Mouse (Mus musculus): ENCODE measurements around the gene Defa34. TPM values are rescaled to one million over a fixed set of nuclear protein-coding genes. Genes with fewer than 3 reads are reported as not detected.
"Not testable (repeated sequence)": the region's sequence is repeated elsewhere in the genome, so short reads cannot be mapped to it uniquely, and the experiment has no call there.

Gene Defa34
- not detected in 2 replicates for total RNA-seq (2014; rRNA removed; ENCODE audit: low replicate concordance)
- not detected in 2 replicates for polyA plus RNA-seq (2015; fragmentation: Nextera tagmentation; extraction: Ambion mirVana)

DNA sequence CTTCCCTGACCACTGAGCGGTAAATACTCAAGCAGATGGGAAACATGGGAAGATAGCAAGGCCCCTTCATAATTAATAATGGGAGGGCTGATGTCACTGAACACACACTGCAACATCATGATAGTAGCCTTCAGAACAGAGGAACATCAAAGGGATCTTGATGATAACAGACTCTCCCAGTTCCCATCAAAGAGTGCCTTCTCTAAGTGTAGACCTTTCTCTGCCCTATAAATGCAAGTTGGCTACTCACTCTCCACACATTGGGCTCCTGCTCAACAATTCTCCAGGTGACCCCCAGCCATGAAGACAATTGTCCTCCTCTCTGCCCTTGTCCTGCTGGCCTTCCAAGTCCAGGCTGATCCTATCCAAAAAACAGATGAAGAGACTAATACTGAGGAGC, at the start of gene Defa34:
Gene Defa34 (plus strand): TSS at position 301 of the 400 bp plus-strand sequence.
- H3K4me1 ChIP-seq (ENCODE audit: control insufficient read depth, insufficient read depth); H3K9ac ChIP-seq (replicated peaks; ENCODE audit: low read depth, low read length); H3K27ac ChIP-seq (ENCODE audit: low read depth); H3K4me3 ChIP-seq (ENCODE audit: low read depth, low read length); H3K9me3 ChIP-seq (replicated peaks; ENCODE audit: control insufficient read depth, low read length); ATAC-seq (ENCODE audit: insufficient read depth, low read depth); H3K27me3 ChIP-seq (ENCODE audit: control insufficient read depth, insufficient read depth, low read length); DNase-seq (ENCODE audit: low spot score); H3K36me3 ChIP-seq (replicated peaks; ENCODE audit: control insufficient read depth, insufficient read depth, low read length); H3K4me2 ChIP-seq (ENCODE audit: low read depth, low read length): not testable (repeated sequence)
- WGBS: no CpG with 5 or more reads among the region's 1 CpGs

DNA sequence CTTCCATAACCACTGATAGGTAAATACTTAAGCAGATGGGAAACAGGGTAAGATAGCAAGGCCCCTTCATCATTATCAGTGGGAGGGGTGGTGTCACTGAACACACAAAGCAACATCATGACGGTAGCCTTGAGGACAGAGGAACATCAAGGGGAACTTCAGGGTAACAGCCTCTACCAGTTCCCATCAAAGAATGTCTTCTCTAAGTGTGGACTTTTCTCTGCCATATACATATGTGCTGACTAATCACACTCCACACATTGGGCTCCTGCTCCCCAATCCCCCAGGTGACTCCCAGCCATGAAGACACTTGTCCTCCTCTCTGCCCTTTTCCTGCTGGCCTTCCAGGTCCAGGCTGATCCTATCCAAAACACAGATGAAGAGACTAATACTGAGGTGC, 47.7 kb upstream of the Defa34 start, which contains the start of gene Defa26:
Gene Defa26 (plus strand): TSS at position 301 of the 400 bp plus-strand sequence.
- WGBS: no CpG with 5 or more reads among the region's 1 CpGs
- ATAC-seq (ENCODE audit: insufficient read depth, low read depth); H3K9me3 ChIP-seq (replicated peaks; ENCODE audit: control insufficient read depth, low read length); H3K4me1 ChIP-seq (ENCODE audit: control insufficient read depth, insufficient read depth); DNase-seq (ENCODE audit: low spot score); H3K4me3 ChIP-seq (ENCODE audit: low read depth, low read length); H3K36me3 ChIP-seq (replicated peaks; ENCODE audit: control insufficient read depth, insufficient read depth, low read length); H3K27ac ChIP-seq (ENCODE audit: low read depth); H3K9ac ChIP-seq (replicated peaks; ENCODE audit: low read depth, low read length); H3K27me3 ChIP-seq (ENCODE audit: control insufficient read depth, insufficient read depth, low read length); H3K4me2 ChIP-seq (ENCODE audit: low read depth, low read length): not testable (repeated sequence)

DNA sequence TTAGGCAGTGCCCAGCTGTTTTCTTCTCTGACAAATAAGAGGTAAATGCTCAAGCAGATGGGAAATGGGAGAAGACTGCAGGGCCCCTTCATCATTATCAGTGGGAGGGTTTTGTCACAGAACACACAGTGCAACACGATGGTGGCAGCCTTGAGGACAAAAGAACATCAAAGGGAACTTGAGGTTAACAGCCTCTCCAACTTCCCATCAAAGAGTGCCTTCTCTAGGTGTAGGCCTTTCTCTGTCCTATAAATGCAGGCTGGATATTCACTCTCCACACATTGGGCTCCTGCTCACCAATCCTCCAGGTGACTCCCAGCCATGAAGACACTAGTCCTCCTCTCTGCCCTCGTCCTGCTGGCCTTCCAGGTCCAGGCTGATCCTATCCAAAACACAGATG, 10.1 kb upstream of the Defa34 start, which contains the start of gene Defa17:
Gene Defa17 (plus strand): TSS at position 301 of the 400 bp plus-strand sequence.
- not testable (repeated sequence) for H3K4me2 ChIP-seq (ENCODE audit: low read depth, low read length); H3K9ac ChIP-seq (replicated peaks; ENCODE audit: low read depth, low read length); DNase-seq (ENCODE audit: low spot score); H3K4me1 ChIP-seq (ENCODE audit: control insufficient read depth, insufficient read depth); ATAC-seq (ENCODE audit: insufficient read depth, low read depth); H3K9me3 ChIP-seq (replicated peaks; ENCODE audit: control insufficient read depth, low read length); H3K4me3 ChIP-seq (ENCODE audit: low read depth, low read length); H3K36me3 ChIP-seq (replicated peaks; ENCODE audit: control insufficient read depth, insufficient read depth, low read length); H3K27ac ChIP-seq (ENCODE audit: low read depth); H3K27me3 ChIP-seq (ENCODE audit: control insufficient read depth, insufficient read depth, low read length)
- WGBS: no CpG with 5 or more reads among the region's 2 CpGs

DNA sequence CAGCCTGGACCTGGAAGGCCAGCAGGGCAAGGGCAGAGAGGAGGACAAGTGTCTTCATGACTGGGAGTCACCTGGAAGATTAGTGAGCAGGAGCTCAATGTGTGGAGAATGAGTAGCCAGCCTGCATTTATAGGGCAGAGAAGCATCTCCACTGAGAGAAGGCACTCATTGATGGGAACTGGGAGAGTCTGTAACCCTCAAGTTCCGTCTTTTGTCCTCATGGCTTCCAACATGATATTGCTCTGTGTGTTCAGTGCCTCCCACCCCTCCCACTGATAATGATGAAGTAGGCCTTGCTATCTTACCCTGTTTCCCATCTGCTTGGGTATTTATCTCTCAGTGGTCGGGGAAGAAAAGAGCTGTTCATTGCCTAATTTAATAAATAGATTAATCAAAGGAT, 37.9 kb downstream of the Defa34 start, which contains the start of gene AY761184:
Gene AY761184 (minus strand): TSS at position 101 of the 400 bp plus-strand sequence.
- H3K27me3 ChIP-seq (ENCODE audit: control insufficient read depth, insufficient read depth, low read length); H3K9ac ChIP-seq (replicated peaks; ENCODE audit: low read depth, low read length); H3K27ac ChIP-seq (ENCODE audit: low read depth); DNase-seq (ENCODE audit: low spot score); ATAC-seq (ENCODE audit: insufficient read depth, low read depth); H3K4me1 ChIP-seq (ENCODE audit: control insufficient read depth, insufficient read depth); H3K9me3 ChIP-seq (replicated peaks; ENCODE audit: control insufficient read depth, low read length); H3K36me3 ChIP-seq (replicated peaks; ENCODE audit: control insufficient read depth, insufficient read depth, low read length); H3K4me2 ChIP-seq (ENCODE audit: low read depth, low read length); H3K4me3 ChIP-seq (ENCODE audit: low read depth, low read length): not testable (repeated sequence)
- WGBS: 35% methylated on average over 1 of the region's 2 CpGs

Other genes starting within 250 kb of the Defa34 start
- not detected in 2 replicates for gene Defa36, start 238.4 kb upstream of the Defa34 start, total RNA-seq (2014; rRNA removed; ENCODE audit: low replicate concordance)
- not detected in 2 replicates for gene Defa36, start 238.4 kb upstream of the Defa34 start, polyA plus RNA-seq (2015; fragmentation: Nextera tagmentation; extraction: Ambion mirVana)
- gene Gm7849, start 209.2 kb upstream of the Defa34 start, total RNA-seq (2014; rRNA removed; ENCODE audit: low replicate concordance): not detected in 2 replicates
- gene Gm7849, start 209.2 kb upstream of the Defa34 start, polyA plus RNA-seq (2015; fragmentation: Nextera tagmentation; extraction: Ambion mirVana): not detected in 2 replicates
- not detected in 2 replicates for gene Defa20, start 156.5 kb upstream of the Defa34 start, total RNA-seq (2014; rRNA removed; ENCODE audit: low replicate concordance)
- gene Defa20, start 156.5 kb upstream of the Defa34 start, polyA plus RNA-seq (2015; fragmentation: Nextera tagmentation; extraction: Ambion mirVana): not detected in 2 replicates
- not detected in 2 replicates for gene Defa32, start 136.8 kb upstream of the Defa34 start, total RNA-seq (2014; rRNA removed; ENCODE audit: low replicate concordance)
- gene Defa32, start 136.8 kb upstream of the Defa34 start, polyA plus RNA-seq (2015; fragmentation: Nextera tagmentation; extraction: Ambion mirVana): not detected in 2 replicates
- not detected in 2 replicates for gene Defa37, start 100.4 kb upstream of the Defa34 start, total RNA-seq (2014; rRNA removed; ENCODE audit: low replicate concordance)
- not detected in 2 replicates for gene Defa37, start 100.4 kb upstream of the Defa34 start, polyA plus RNA-seq (2015; fragmentation: Nextera tagmentation; extraction: Ambion mirVana)
- gene Defa28, start 82.8 kb upstream of the Defa34 start, total RNA-seq (2014; rRNA removed; ENCODE audit: low replicate concordance): not detected in 2 replicates
- gene Defa28, start 82.8 kb upstream of the Defa34 start, polyA plus RNA-seq (2015; fragmentation: Nextera tagmentation; extraction: Ambion mirVana): not detected in 2 replicates
- gene Gm7861, start 71.3 kb upstream of the Defa34 start, total RNA-seq (2014; rRNA removed; ENCODE audit: low replicate concordance): not detected in 2 replicates
- not detected in 2 replicates for gene Gm7861, start 71.3 kb upstream of the Defa34 start, polyA plus RNA-seq (2015; fragmentation: Nextera tagmentation; extraction: Ambion mirVana)
- gene Defa26, start 47.6 kb upstream of the Defa34 start, total RNA-seq (2014; rRNA removed; ENCODE audit: low replicate concordance): not detected in 2 replicates
- gene Defa26, start 47.6 kb upstream of the Defa34 start, polyA plus RNA-seq (2015; fragmentation: Nextera tagmentation; extraction: Ambion mirVana): not detected in 2 replicates
- not detected in 2 replicates for gene Defa17, start 10.0 kb upstream of the Defa34 start, total RNA-seq (2014; rRNA removed; ENCODE audit: low replicate concordance)
- not detected in 2 replicates for gene Defa17, start 10.0 kb upstream of the Defa34 start, polyA plus RNA-seq (2015; fragmentation: Nextera tagmentation; extraction: Ambion mirVana)
- gene AY761184, start 37.8 kb downstream of the Defa34 start, total RNA-seq (2014; rRNA removed; ENCODE audit: low replicate concordance): not detected in 2 replicates
- gene AY761184, start 37.8 kb downstream of the Defa34 start, polyA plus RNA-seq (2015; fragmentation: Nextera tagmentation; extraction: Ambion mirVana): not detected in 2 replicates
- not detected in 2 replicates for gene Defa24, start 68.7 kb downstream of the Defa34 start, total RNA-seq (2014; rRNA removed; ENCODE audit: low replicate concordance)
- not detected in 2 replicates for gene Defa24, start 68.7 kb downstream of the Defa34 start, polyA plus RNA-seq (2015; fragmentation: Nextera tagmentation; extraction: Ambion mirVana)
- gene Defb50, start 157.7 kb downstream of the Defa34 start, total RNA-seq (2014; rRNA removed; ENCODE audit: low replicate concordance): not detected in 2 replicates
- not detected in 2 replicates for gene Defb50, start 157.7 kb downstream of the Defa34 start, polyA plus RNA-seq (2015; fragmentation: Nextera tagmentation; extraction: Ambion mirVana)
- gene Defb2, start 174.1 kb downstream of the Defa34 start, total RNA-seq (2014; rRNA removed; ENCODE audit: low replicate concordance): not detected in 2 replicates
- not detected in 2 replicates for gene Defb2, start 174.1 kb downstream of the Defa34 start, polyA plus RNA-seq (2015; fragmentation: Nextera tagmentation; extraction: Ambion mirVana)
- gene Defb10, start 193.1 kb downstream of the Defa34 start, total RNA-seq (2014; rRNA removed; ENCODE audit: low replicate concordance): not detected in 2 replicates
- not detected in 2 replicates for gene Defb10, start 193.1 kb downstream of the Defa34 start, polyA plus RNA-seq (2015; fragmentation: Nextera tagmentation; extraction: Ambion mirVana)
- gene Defb9, start 219.6 kb downstream of the Defa34 start, total RNA-seq (2014; rRNA removed; ENCODE audit: low replicate concordance): not detected in 2 replicates
- not detected in 2 replicates for gene Defb9, start 219.6 kb downstream of the Defa34 start, polyA plus RNA-seq (2015; fragmentation: Nextera tagmentation; extraction: Ambion mirVana)
- not detected in 2 replicates for gene Defb11, start 240.6 kb downstream of the Defa34 start, total RNA-seq (2014; rRNA removed; ENCODE audit: low replicate concordance)
- not detected in 2 replicates for gene Defb11, start 240.6 kb downstream of the Defa34 start, polyA plus RNA-seq (2015; fragmentation: Nextera tagmentation; extraction: Ambion mirVana)